Mouse (Mus musculus): ENCODE measurements around the gene Map3k5. TPM values are rescaled to one million over a fixed set of nuclear protein-coding genes. Genes with fewer than 3 reads are reported as not detected.

The Map3k5 gene
- polyA plus RNA-seq, 1 experiment from 2014 or later: 0.82 TPM

- Histone ChIP-seq H3K4me2 (replicated peaks) (no peak overlapping the region), H3K36me3 (no peaks in the 10 kb centered on the region), H3K27ac (replicated peaks) (no peak overlapping the region), H3K27me3 (no peaks in the 10 kb centered on the region), H3K9me3 (no peaks in the 10 kb centered on the region), H3K4me3 (no peak overlapping the region), H3K9ac (replicated peaks) (no peak overlapping the region), H3K4me1 (no peaks in the 10 kb centered on the region)
- no peak for ATAC-seq (ENCODE audit: low FRiP score, low read depth)
- 92% methylated on average over 2 of the region's 2 CpGs for WGBS
Measured at GRCm38 (mm10) chr10:20044051-20044450, 109.8 kb downstream of the Map3k5 start.

- Histone ChIP-seq H3K4me1 (no peaks in the 10 kb centered on the region), H3K9me3 (no peaks in the 10 kb centered on the region), H3K9ac (replicated peaks) (no peak overlapping the region), H3K4me2 (replicated peaks) (no peak overlapping the region), H3K27me3 (no peaks in the 10 kb centered on the region), H3K36me3 (no peaks in the 10 kb centered on the region), H3K4me3 (no peak overlapping the region), H3K27ac (replicated peaks) (no peak overlapping the region)
- no peak for ATAC-seq (ENCODE audit: low FRiP score, low read depth)
- WGBS: 70% methylated on average over 4 of the region's 4 CpGs
Measured at GRCm38 (mm10) chr10:20045733-20046495, 111.6 kb downstream of the Map3k5 start.

GRCm38 (mm10) chr10:20056859-20057644 lies 122.8 kb downstream of the Map3k5 start:
- no peak overlapping the region for H3K27ac ChIP-seq (replicated peaks)
- no peaks in the 10 kb centered on the region for H3K27me3 ChIP-seq
- H3K4me1 ChIP-seq: no peaks in the 10 kb centered on the region
- H3K36me3 ChIP-seq: no peaks in the 10 kb centered on the region
- no peak overlapping the region for H3K4me2 ChIP-seq (replicated peaks)
- WGBS: 92% methylated on average over 14 of the region's 14 CpGs
- H3K9ac ChIP-seq (replicated peaks): no peak overlapping the region
- ATAC-seq (ENCODE audit: low FRiP score, low read depth): no peak
- no peaks in the 10 kb centered on the region for H3K9me3 ChIP-seq
- H3K4me3 ChIP-seq: no peak overlapping the region

GRCm38 (mm10) chr10:20058031-20058430 lies 123.8 kb downstream of the Map3k5 start:
- Histone ChIP-seq H3K9ac (replicated peaks) (no peak overlapping the region), H3K27me3 (no peaks in the 10 kb centered on the region), H3K9me3 (no peaks in the 10 kb centered on the region), H3K27ac (replicated peaks) (no peak overlapping the region), H3K4me1 (no peaks in the 10 kb centered on the region), H3K36me3 (no peaks in the 10 kb centered on the region), H3K4me2 (replicated peaks) (no peak overlapping the region), H3K4me3 (no peak overlapping the region)
- 86% methylated on average over 10 of the region's 10 CpGs for WGBS
- no peak for ATAC-seq (ENCODE audit: low FRiP score, low read depth)

GRCm38 (mm10) chr10:20058841-20059240 lies 124.6 kb downstream of the Map3k5 start:
- 87% methylated on average over 10 of the region's 10 CpGs for WGBS

GRCm38 (mm10) chr10:20060320-20060970 lies 126.2 kb downstream of the Map3k5 start:
- Histone ChIP-seq H3K9ac (replicated peaks) (no peak overlapping the region), H3K4me1 (no peaks in the 10 kb centered on the region), H3K36me3 (no peaks in the 10 kb centered on the region), H3K9me3 (no peaks in the 10 kb centered on the region), H3K4me3 (no peak overlapping the region), H3K27me3 (no peaks in the 10 kb centered on the region), H3K4me2 (replicated peaks) (no peak overlapping the region), H3K27ac (replicated peaks) (no peak overlapping the region)
- no peak for ATAC-seq (ENCODE audit: low FRiP score, low read depth)
- 79% methylated on average over 15 of the region's 15 CpGs for WGBS

More at GRCm38 (mm10) chr10:20058841-20059240, 124.6 kb downstream of the Map3k5 start:
- Histone ChIP-seq H3K4me2 (replicated peaks) (no peak overlapping the region), H3K27ac (replicated peaks) (no peak overlapping the region), H3K9me3 (no peaks in the 10 kb centered on the region), H3K4me1 (no peaks in the 10 kb centered on the region), H3K27me3 (no peaks in the 10 kb centered on the region), H3K9ac (replicated peaks) (no peak overlapping the region), H3K36me3 (no peaks in the 10 kb centered on the region), H3K4me3 (no peak overlapping the region)
- no peak for ATAC-seq (ENCODE audit: low FRiP score, low read depth)

- H3K9ac ChIP-seq (replicated peaks): no peak overlapping the region
- ATAC-seq (ENCODE audit: low FRiP score, low read depth): no peak
- no peak overlapping the region for H3K27ac ChIP-seq (replicated peaks)
- H3K4me2 ChIP-seq (replicated peaks): no peak overlapping the region
- H3K4me1 ChIP-seq: no peaks in the 10 kb centered on the region
- H3K36me3 ChIP-seq: no peaks in the 10 kb centered on the region
- 86% methylated on average over 9 of the region's 9 CpGs for WGBS
- no peak overlapping the region for H3K4me3 ChIP-seq
- H3K27me3 ChIP-seq: no peaks in the 10 kb centered on the region
- no peaks in the 10 kb centered on the region for H3K9me3 ChIP-seq
Measured at GRCm38 (mm10) chr10:20064556-20065207, 130.4 kb downstream of the Map3k5 start.

GRCm38 (mm10) chr10:20066069-20066665 lies 131.9 kb downstream of the Map3k5 start:
- H3K36me3 ChIP-seq: no peaks in the 10 kb centered on the region
- no peaks in the 10 kb centered on the region for H3K27me3 ChIP-seq
- no peak overlapping the region for H3K27ac ChIP-seq (replicated peaks)
- 81% methylated on average over 1 of the region's 1 CpGs for WGBS
- no peak overlapping the region for H3K4me3 ChIP-seq
- H3K4me1 ChIP-seq: no peaks in the 10 kb centered on the region
- no peak for ATAC-seq (ENCODE audit: low FRiP score, low read depth)
- no peak overlapping the region for H3K9ac ChIP-seq (replicated peaks)
- H3K9me3 ChIP-seq: no peaks in the 10 kb centered on the region
- no peak overlapping the region for H3K4me2 ChIP-seq (replicated peaks)

- WGBS: 92% methylated on average over 11 of the region's 11 CpGs
- Histone ChIP-seq H3K36me3 (no peaks in the 10 kb centered on the region), H3K4me2 (replicated peaks) (no peak overlapping the region), H3K27ac (replicated peaks) (no peak overlapping the region), H3K4me3 (no peak overlapping the region), H3K9me3 (no peaks in the 10 kb centered on the region), H3K4me1 (no peaks in the 10 kb centered on the region), H3K27me3 (no peaks in the 10 kb centered on the region), H3K9ac (replicated peaks) (no peak overlapping the region)
- no peak for ATAC-seq (ENCODE audit: low FRiP score, low read depth)
Measured at GRCm38 (mm10) chr10:20069771-20070460, 135.6 kb downstream of the Map3k5 start.

GRCm38 (mm10) chr10:20070576-20071109 lies 136.4 kb downstream of the Map3k5 start:
- ATAC-seq (ENCODE audit: low FRiP score, low read depth): no peak
- 88% methylated on average over 14 of the region's 14 CpGs for WGBS

GRCm38 (mm10) chr10:20071716-20072115 lies 137.4 kb downstream of the Map3k5 start:
- H3K27me3 ChIP-seq: no peaks in the 10 kb centered on the region
- no peak overlapping the region for H3K27ac ChIP-seq (replicated peaks)
- H3K4me1 ChIP-seq: no peaks in the 10 kb centered on the region
- 94% methylated on average over 6 of the region's 6 CpGs for WGBS
- no peak overlapping the region for H3K4me2 ChIP-seq (replicated peaks)
- no peak overlapping the region for H3K9ac ChIP-seq (replicated peaks)
- ATAC-seq (ENCODE audit: low FRiP score, low read depth): no peak
- H3K9me3 ChIP-seq: no peaks in the 10 kb centered on the region
- H3K36me3 ChIP-seq: no peaks in the 10 kb centered on the region
- no peak overlapping the region for H3K4me3 ChIP-seq

More at GRCm38 (mm10) chr10:20070576-20071109, 136.4 kb downstream of the Map3k5 start:
- H3K4me1 ChIP-seq: no peaks in the 10 kb centered on the region
- no peak overlapping the region for H3K4me3 ChIP-seq
- H3K27me3 ChIP-seq: no peaks in the 10 kb centered on the region
- no peaks in the 10 kb centered on the region for H3K9me3 ChIP-seq
- H3K36me3 ChIP-seq: no peaks in the 10 kb centered on the region
- H3K4me2 ChIP-seq (replicated peaks): no peak overlapping the region
- H3K9ac ChIP-seq (replicated peaks): no peak overlapping the region
- no peak overlapping the region for H3K27ac ChIP-seq (replicated peaks)
